Mouse (Mus musculus) embryonic facial prominence, embryonic 12.5 days (tissue): ENCODE measurements around the gene Kif16b. TPM values are rescaled to one million over a fixed set of nuclear protein-coding genes. Genes with fewer than 3 reads are reported as not detected.

ENCODE experiments used
- ATAC-seq: fragments of 200-750 bp; cut with Nextera tagmentation; 2 replicates; pipeline ENCODE4 v1.8.0; 2017; ENCODE audit not compliant: insufficient number of reproducible peaks, insufficient read depth, low FRiP score, low TSS enrichment
- H3K27ac ChIP-seq: fragments of 300-500 bp; sonication (generic); 2 replicates; pipeline ENCODE4 v1.5.1; 2016; ENCODE audit warnings: mild to moderate bottlenecking
- H3K27me3 ChIP-seq: fragments of 300-500 bp; sonication (generic); 2 replicates; pipeline ENCODE4 v1.6.1; 2016; ENCODE audit warnings: mild to moderate bottlenecking, moderate library complexity
- H3K36me3 ChIP-seq: fragments of 300-500 bp; sonication (generic); 2 replicates; pipeline ENCODE4 v1.6.1; 2016; ENCODE audit warnings: mild to moderate bottlenecking
- H3K4me1 ChIP-seq: fragments of 300-500 bp; sonication (generic); 2 replicates; pipeline ENCODE4 v1.6.1; 2016
- H3K4me2 ChIP-seq: fragments of 300-500 bp; sonication (generic); replicated peaks from 2 replicates; pipeline ENCODE4 v1.6.1; 2016; ENCODE audit warnings: mild to moderate bottlenecking, moderate library complexity
- H3K4me3 ChIP-seq: fragments of 300-500 bp; sonication (generic); 2 replicates; pipeline ENCODE4 v1.5.1; 2016; ENCODE audit warnings: mild to moderate bottlenecking
- H3K9ac ChIP-seq: fragments of 300-500 bp; sonication (generic); 2 replicates; pipeline ENCODE4 v1.6.1; 2016; ENCODE audit warnings: mild to moderate bottlenecking, moderate library complexity
- H3K9me3 ChIP-seq: fragments of 300-500 bp; sonication (generic); 2 replicates; pipeline ENCODE4 v1.6.1; 2016; ENCODE audit warnings: mild to moderate bottlenecking, moderate library complexity
- WGBS: fragments of 180-500 bp; shearing (Covaris S2); methylation state at CpG from one replicate; pipeline ENCODE4 v1.1.7; 2016; 5-methylcytosine and 5-hydroxymethylcytosine counted together
- polyA plus RNA-seq: library from polyadenylated mRNA; unstranded; fragments of >200 nt; fragmentation: Nextera tagmentation; extraction: Ambion mirVana; gene quantifications from 2 replicates; pipeline ENCODE4 v1.2.1, GENCODE M21; 2016

Gene Kif16b
- polyA plus RNA-seq, 1 experiment from 2014 or later: 11.3 TPM

- Histone ChIP-seq H3K4me3 (no peak overlapping the region), H3K4me1 (no peaks in the 10 kb centered on the region), H3K4me2 (no peak overlapping the region), H3K27me3 (no peaks in the 10 kb centered on the region), H3K9ac (no peak overlapping the region), H3K27ac (no peak overlapping the region), H3K36me3 (no peaks in the 10 kb centered on the region), H3K9me3 (no peaks in the 10 kb centered on the region)
- no peak for ATAC-seq
- WGBS: 81% methylated on average over 2 of the region's 2 CpGs
Measured at GRCm38 (mm10) chr2:142720174-142720573, 181.2 kb downstream of the Kif16b start.

GRCm38 (mm10) chr2:142718998-142719397, 182.3 kb downstream of the Kif16b start:
- H3K4me3 ChIP-seq: no peak overlapping the region
- H3K4me2 ChIP-seq: no peak overlapping the region
- H3K36me3 ChIP-seq: no peaks in the 10 kb centered on the region
- no peaks in the 10 kb centered on the region for H3K4me1 ChIP-seq
- no peak overlapping the region for H3K27ac ChIP-seq
- H3K27me3 ChIP-seq: no peaks in the 10 kb centered on the region
- no peak for ATAC-seq
- no peaks in the 10 kb centered on the region for H3K9me3 ChIP-seq
- no peak overlapping the region for H3K9ac ChIP-seq

- no peaks in the 10 kb centered on the region for H3K4me1 ChIP-seq
- 39% methylated on average over 4 of the region's 4 CpGs for WGBS
- no peak overlapping the region for H3K4me3 ChIP-seq
- H3K27me3 ChIP-seq: no peaks in the 10 kb centered on the region
- ATAC-seq: no peak
- no peaks in the 10 kb centered on the region for H3K9me3 ChIP-seq
- H3K36me3 ChIP-seq: 0 out of 2 replicates have a peak, but pooled peaks cover under 1% of the 10 kb centered on the region
- H3K27ac ChIP-seq: no peak overlapping the region
- no peak overlapping the region for H3K9ac ChIP-seq
- H3K4me2 ChIP-seq: no peak overlapping the region
Measured at GRCm38 (mm10) chr2:142717591-142717990, 183.7 kb downstream of the Kif16b start.

- no peak overlapping the region for H3K4me3 ChIP-seq
- ATAC-seq: no peak
- H3K27me3 ChIP-seq: no peaks in the 10 kb centered on the region
- no peaks in the 10 kb centered on the region for H3K4me1 ChIP-seq
- H3K36me3 ChIP-seq: 0 out of 2 replicates have a peak, but pooled peaks cover 6% of the 10 kb centered on the region
- H3K27ac ChIP-seq: no peak overlapping the region
- H3K9ac ChIP-seq: no peak overlapping the region
- no peaks in the 10 kb centered on the region for H3K9me3 ChIP-seq
- H3K4me2 ChIP-seq: no peak overlapping the region
Measured at GRCm38 (mm10) chr2:142715912-142716260, 185.4 kb downstream of the Kif16b start.

GRCm38 (mm10) chr2:142715186-142715911, 186.0 kb downstream of the Kif16b start:
- no peak for ATAC-seq
- Histone ChIP-seq H3K9ac (no peak overlapping the region), H3K4me1 (no peaks in the 10 kb centered on the region), H3K27me3 (no peaks in the 10 kb centered on the region), H3K9me3 (no peaks in the 10 kb centered on the region), H3K4me2 (no peak overlapping the region), H3K4me3 (no peak overlapping the region), H3K36me3 (0 out of 2 replicates have a peak, but pooled peaks cover 6% of the 10 kb centered on the region), H3K27ac (no peak overlapping the region)
- WGBS: 68% methylated on average over 1 of the region's 1 CpGs

GRCm38 (mm10) chr2:142712727-142713126, 188.6 kb downstream of the Kif16b start:
- no peak overlapping the region for H3K27ac ChIP-seq
- no peak overlapping the region for H3K4me2 ChIP-seq
- H3K4me3 ChIP-seq: no peak overlapping the region
- no peak overlapping the region for H3K9ac ChIP-seq
- ATAC-seq: no peak
- H3K4me1 ChIP-seq: no peaks in the 10 kb centered on the region
- WGBS: 90% methylated on average over 11 of the region's 11 CpGs
- no peaks in the 10 kb centered on the region for H3K27me3 ChIP-seq
- H3K9me3 ChIP-seq: no peaks in the 10 kb centered on the region
- 0 out of 2 replicates have a peak, but pooled peaks cover 6% of the 10 kb centered on the region for H3K36me3 ChIP-seq

- Histone ChIP-seq H3K27ac (no peak overlapping the region), H3K4me2 (no peak overlapping the region), H3K9me3 (no peaks in the 10 kb centered on the region), H3K4me3 (no peak overlapping the region), H3K27me3 (no peaks in the 10 kb centered on the region), H3K36me3 (0 out of 2 replicates have a peak, but pooled peaks cover 6% of the 10 kb centered on the region), H3K4me1 (no peaks in the 10 kb centered on the region), H3K9ac (no peak overlapping the region)
- 73% methylated on average over 3 of the region's 3 CpGs for WGBS
- ATAC-seq: no peak
Measured at GRCm38 (mm10) chr2:142709326-142709725, 192.0 kb downstream of the Kif16b start.

GRCm38 (mm10) chr2:142700689-142701088, 200.6 kb downstream of the Kif16b start:
- Histone ChIP-seq H3K9me3 (no peaks in the 10 kb centered on the region), H3K4me2 (no peak overlapping the region), H3K4me3 (no peak overlapping the region), H3K9ac (no peak overlapping the region), H3K27ac (no peak overlapping the region), H3K36me3 (no peaks in the 10 kb centered on the region), H3K27me3 (no peaks in the 10 kb centered on the region), H3K4me1 (no peaks in the 10 kb centered on the region)
- ATAC-seq: no peak
- 72% methylated on average over 4 of the region's 4 CpGs for WGBS

GRCm38 (mm10) chr2:142698650-142699049, 202.7 kb downstream of the Kif16b start:
- Histone ChIP-seq H3K4me3 (no peak overlapping the region), H3K4me1 (no peaks in the 10 kb centered on the region), H3K36me3 (no peaks in the 10 kb centered on the region), H3K4me2 (no peak overlapping the region), H3K27me3 (no peaks in the 10 kb centered on the region), H3K9ac (no peak overlapping the region), H3K27ac (no peak overlapping the region), H3K9me3 (no peaks in the 10 kb centered on the region)
- 73% methylated on average over 3 of the region's 3 CpGs for WGBS
- no peak for ATAC-seq

GRCm38 (mm10) chr2:142694936-142695331, 206.4 kb downstream of the Kif16b start:
- Histone ChIP-seq H3K27ac (no peak overlapping the region), H3K36me3 (no peaks in the 10 kb centered on the region), H3K9ac (no peak overlapping the region), H3K9me3 (no peaks in the 10 kb centered on the region), H3K4me3 (no peak overlapping the region), H3K27me3 (no peaks in the 10 kb centered on the region), H3K4me1 (no peaks in the 10 kb centered on the region), H3K4me2 (no peak overlapping the region)
- ATAC-seq: no peak
- 91% methylated on average over 1 of the region's 1 CpGs for WGBS

- Histone ChIP-seq H3K4me2 (no peak overlapping the region), H3K9ac (no peak overlapping the region), H3K27ac (no peak overlapping the region), H3K27me3 (no peaks in the 10 kb centered on the region), H3K36me3 (no peaks in the 10 kb centered on the region), H3K4me1 (no peaks in the 10 kb centered on the region), H3K9me3 (no peaks in the 10 kb centered on the region), H3K4me3 (no peak overlapping the region)
- 74% methylated on average over 3 of the region's 3 CpGs for WGBS
- ATAC-seq: no peak
Measured at GRCm38 (mm10) chr2:142694019-142694935, 207.1 kb downstream of the Kif16b start.

- Histone ChIP-seq H3K4me2 (no peak overlapping the region), H3K4me3 (no peak overlapping the region), H3K36me3 (no peaks in the 10 kb centered on the region), H3K27ac (no peak overlapping the region), H3K27me3 (no peaks in the 10 kb centered on the region), H3K9ac (no peak overlapping the region), H3K4me1 (no peaks in the 10 kb centered on the region), H3K9me3 (no peaks in the 10 kb centered on the region)
- ATAC-seq: no peak
- WGBS: 93% methylated on average over 1 of the region's 1 CpGs
Measured at GRCm38 (mm10) chr2:142693461-142693860, 207.9 kb downstream of the Kif16b start.
